Mouse (Mus musculus) cerebellum, postnatal 10 days (tissue): ENCODE measurements around the gene Rere.

Experiments used
- DNase-seq, 2 experiments: peaks; one replicate each; pipeline ENCODE4 v3.0.0; 2021; ENCODE audit warnings: mixed read lengths in 2 of 2

The Rere gene

GRCm38 (mm10) chr4:150624214-150624823, 342.9 kb downstream of the Rere start:
- DNase-seq, result peak in 1 of 2 experiments; percentile 21

GRCm38 (mm10) chr4:150624933-150625332, 343.5 kb downstream of the Rere start:
- DNase-seq, result no peak

- DNase-seq, result peak; percentile 87 to 89
These were observed 344.0 kb downstream of the Rere start for GRCm38 (mm10) chr4:150625425-150625824.

- DNase-seq, result peak; percentile 72 to 81
These were observed 344.7 kb downstream of the Rere start for GRCm38 (mm10) chr4:150625951-150626732.

- DNase-seq, result peak in 1 of 2 experiments; percentile 52
These were observed 347.8 kb downstream of the Rere start for GRCm38 (mm10) chr4:150629266-150629665.

GRCm38 (mm10) chr4:150635568-150635967, 354.1 kb downstream of the Rere start:
- DNase-seq, result peak; percentile 39 to 56

- peak in 1 of 2 experiments; percentile 20 for DNase-seq
These were observed 355.2 kb downstream of the Rere start for GRCm38 (mm10) chr4:150636635-150637034.

- DNase-seq, result no peak
These were observed 362.9 kb downstream of the Rere start for GRCm38 (mm10) chr4:150644299-150644698.

- no peak for DNase-seq
These were observed 367.9 kb downstream of the Rere start for GRCm38 (mm10) chr4:150649327-150649726.

- DNase-seq, result peak; percentile 79 to 80
These were observed 370.2 kb downstream of the Rere start, which contains the start of gene Slc45a1 for GRCm38 (mm10) chr4:150651390-150652277. Slc45a1 (minus strand) TSS chr4:150652174.

- DNase-seq, result no peak
These were observed 371.7 kb downstream of the Rere start for GRCm38 (mm10) chr4:150653072-150653599.

- peak; percentile 95 for DNase-seq
These were observed 374.5 kb downstream of the Rere start for GRCm38 (mm10) chr4:150655989-150656388.

GRCm38 (mm10) chr4:150656504-150656903, 375.1 kb downstream of the Rere start:
- peak; percentile 48 to 67 for DNase-seq

- peak in 1 of 2 experiments; percentile 55 for DNase-seq
These were observed 378.6 kb downstream of the Rere start for GRCm38 (mm10) chr4:150659926-150660610.

GRCm38 (mm10) chr4:150661886-150662285, 380.4 kb downstream of the Rere start:
- no peak for DNase-seq

GRCm38 (mm10) chr4:150663192-150663591, 381.7 kb downstream of the Rere start:
- DNase-seq, result peak; percentile 57 to 66

GRCm38 (mm10) chr4:150664726-150665125, 383.3 kb downstream of the Rere start:
- DNase-seq, result no peak

GRCm38 (mm10) chr4:150665806-150666205, 384.4 kb downstream of the Rere start:
- no peak for DNase-seq
